Mouse (Mus musculus) c-Kit-positive CD71-negative TER-119-negative erythroid progenitor cells, embryonic 14.5 days (primary cell): ENCODE data around the gene Tapbpl.
"Not testable (repeated sequence)": the region's sequence is repeated elsewhere in the genome, so short reads cannot be mapped to it uniquely, and the experiment has no call there.

Experiments
- DNase-seq: peaks from one replicate; pipeline ENCODE4 v3.0.0-alpha.2; 2013; ENCODE audit warnings: low read depth

The Tapbpl gene

GRCm38 (mm10) chr6:125231117-125232044 lies at the start of gene Tapbpl:
TSS of gene Tapbpl (minus strand) at chr6:125231860.
- no peak for DNase-seq

GRCm38 (mm10) chr6:125279729-125280128 lies 48.1 kb upstream of the Tapbpl start:
- DNase-seq: no peak

GRCm38 (mm10) chr6:125274841-125275563 lies 43.3 kb upstream of the Tapbpl start:
- DNase-seq: peak; percentile 26

- no peak for DNase-seq
These were observed 40.6 kb upstream of the Tapbpl start for GRCm38 (mm10) chr6:125272228-125272785.

- peak; percentile 89 for DNase-seq
These were observed 40.0 kb upstream of the Tapbpl start for GRCm38 (mm10) chr6:125271455-125272227.

GRCm38 (mm10) chr6:125268799-125269198 lies 37.1 kb upstream of the Tapbpl start:
- no peak for DNase-seq

- no peak for DNase-seq
These were observed 35.8 kb upstream of the Tapbpl start for GRCm38 (mm10) chr6:125267469-125267868.

GRCm38 (mm10) chr6:125266600-125266999 lies 34.9 kb upstream of the Tapbpl start:
- DNase-seq: not testable (repeated sequence)

GRCm38 (mm10) chr6:125266091-125266490 lies 34.4 kb upstream of the Tapbpl start:
- DNase-seq: no peak

- DNase-seq: no peak
These were observed 33.6 kb upstream of the Tapbpl start for GRCm38 (mm10) chr6:125265239-125265638.

- DNase-seq: no peak
These were observed 32.6 kb upstream of the Tapbpl start for GRCm38 (mm10) chr6:125264219-125264618.

- no peak for DNase-seq
These were observed 28.4 kb upstream of the Tapbpl start for GRCm38 (mm10) chr6:125260006-125260555.

GRCm38 (mm10) chr6:125256222-125256966 lies 24.7 kb upstream of the Tapbpl start:
- DNase-seq: no peak

- no peak for DNase-seq
These were observed 23.9 kb upstream of the Tapbpl start for GRCm38 (mm10) chr6:125255516-125256044.

- no peak for DNase-seq
These were observed 22.4 kb upstream of the Tapbpl start for GRCm38 (mm10) chr6:125253863-125254715.

- no peak for DNase-seq
These were observed 21.1 kb upstream of the Tapbpl start for GRCm38 (mm10) chr6:125252711-125253110.

- DNase-seq: no peak
These were observed 20.6 kb upstream of the Tapbpl start for GRCm38 (mm10) chr6:125252285-125252684.

- no peak for DNase-seq
These were observed 12.9 kb upstream of the Tapbpl start for GRCm38 (mm10) chr6:125244551-125244950.

- DNase-seq: no peak
These were observed 9.9 kb upstream of the Tapbpl start for GRCm38 (mm10) chr6:125241566-125241965.

- no peak for DNase-seq
These were observed 9.0 kb upstream of the Tapbpl start for GRCm38 (mm10) chr6:125240617-125241016.
